Mouse (Mus musculus): Measurements from ENCODE around the gene L3mbtl1.

Gene L3mbtl1

DNA sequence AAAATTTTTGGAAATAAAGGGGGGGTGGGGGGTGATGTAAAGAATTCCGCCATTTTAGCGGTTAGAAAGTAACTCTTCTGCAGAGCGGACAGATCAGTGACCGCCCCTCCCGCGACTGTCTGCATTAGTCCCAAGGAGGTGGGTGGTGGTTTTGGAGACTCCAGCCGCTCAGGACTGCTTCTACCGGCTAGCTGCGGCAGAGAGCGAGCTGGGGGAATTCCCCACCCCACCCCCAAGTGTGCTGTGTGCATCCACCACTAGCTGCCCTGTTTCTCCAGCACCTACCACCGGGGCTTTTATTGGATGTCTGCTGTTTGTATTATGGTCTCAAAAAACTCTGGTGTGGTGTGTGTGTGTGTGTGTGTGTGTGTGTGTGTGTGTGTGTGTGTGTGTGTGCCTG lies 659 bp downstream of the L3mbtl1 start:
- DNase-seq (ENCODE audit: low read depth, low spot score), result no peak

DNA sequence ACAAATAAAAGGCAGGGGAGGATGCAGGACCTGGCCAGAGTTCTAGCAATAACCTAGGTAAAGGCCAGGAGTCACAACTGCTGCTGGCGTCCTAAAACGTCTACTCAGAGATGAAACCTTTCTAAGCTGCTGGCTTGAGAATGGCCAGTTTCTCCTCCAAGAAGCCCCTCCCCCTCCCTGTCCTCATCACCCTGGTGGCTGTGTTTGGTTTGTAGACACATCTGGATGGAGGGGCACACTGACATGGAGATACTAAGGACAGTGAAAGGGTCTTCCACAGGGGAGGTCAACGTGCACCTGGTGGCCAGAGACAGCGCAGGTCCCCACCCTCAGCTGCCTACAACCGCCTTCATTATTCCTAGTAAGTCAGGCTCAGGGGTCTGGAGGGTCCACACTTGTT lies 3.7 kb downstream of the L3mbtl1 start:
- DNase-seq (ENCODE audit: low read depth, low spot score), result no peak

DNA sequence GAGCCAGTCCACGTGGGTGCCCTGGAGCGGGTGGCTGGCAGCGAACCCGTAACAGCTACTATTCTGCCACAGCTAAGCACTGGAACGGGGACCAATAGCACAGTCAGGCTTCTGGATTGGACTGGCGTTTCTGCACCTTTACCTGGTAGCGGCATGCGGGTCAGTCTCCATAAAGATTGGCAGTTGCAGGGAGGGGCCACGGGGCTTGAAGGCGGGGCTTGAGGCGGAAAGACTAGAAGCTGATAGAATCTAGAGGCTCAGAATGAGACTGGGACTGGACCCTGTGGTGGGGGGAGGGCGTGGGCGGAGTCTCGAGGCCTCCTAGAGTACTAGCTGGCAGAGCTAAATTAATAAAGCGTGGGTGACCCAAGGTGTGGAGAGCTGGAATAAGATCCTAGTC lies 4.5 kb downstream of the L3mbtl1 start:
- DNase-seq (ENCODE audit: low read depth, low spot score), result no peak

DNA sequence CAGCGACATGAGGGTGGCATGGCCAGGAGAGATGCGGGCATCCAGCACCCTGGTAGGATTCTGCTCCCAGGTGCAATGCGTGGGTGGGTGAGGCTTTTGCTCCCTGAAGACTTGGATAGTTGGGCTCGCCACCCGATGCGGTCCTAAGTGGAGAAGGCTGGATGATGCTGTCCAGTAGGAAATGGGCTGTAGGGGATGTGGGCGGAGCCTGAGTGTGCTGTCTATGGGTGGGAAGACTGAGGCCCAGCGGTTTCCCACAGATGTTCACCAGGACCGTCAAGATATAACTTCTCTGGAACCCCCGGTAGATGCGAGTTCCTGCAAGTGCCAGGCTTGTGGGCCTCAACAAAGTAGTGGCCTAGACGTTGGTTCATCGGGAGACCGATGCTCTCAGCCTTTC lies 4.9 kb downstream of the L3mbtl1 start:
- DNase-seq (ENCODE audit: low read depth, low spot score), result no peak

GRCm38 (mm10) chr2:162950776-162951175 lies 7.5 kb downstream of the L3mbtl1 start:
- DNase-seq (ENCODE audit: low read depth, low spot score), result no peak

DNA sequence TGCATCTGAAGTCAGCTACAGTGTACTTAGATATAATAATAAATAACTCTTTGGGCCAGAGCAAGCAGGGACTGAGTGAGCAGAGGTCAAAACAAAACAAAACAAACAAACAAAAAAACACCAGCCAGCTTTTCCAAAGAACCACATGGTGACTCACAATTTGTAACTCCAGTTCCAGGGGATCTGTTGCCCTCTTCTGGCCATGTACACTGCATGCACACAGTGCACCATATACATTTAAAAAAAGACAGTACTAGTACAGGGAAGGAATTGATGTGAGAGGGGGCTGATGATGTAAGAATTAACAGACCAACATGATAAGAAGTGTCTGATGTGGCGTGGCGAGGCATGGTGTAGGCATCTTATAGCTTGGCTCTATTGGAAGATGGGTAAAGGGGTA lies 13.6 kb downstream of the L3mbtl1 start:
- DNase-seq (ENCODE audit: low read depth, low spot score), result no peak

DNA sequence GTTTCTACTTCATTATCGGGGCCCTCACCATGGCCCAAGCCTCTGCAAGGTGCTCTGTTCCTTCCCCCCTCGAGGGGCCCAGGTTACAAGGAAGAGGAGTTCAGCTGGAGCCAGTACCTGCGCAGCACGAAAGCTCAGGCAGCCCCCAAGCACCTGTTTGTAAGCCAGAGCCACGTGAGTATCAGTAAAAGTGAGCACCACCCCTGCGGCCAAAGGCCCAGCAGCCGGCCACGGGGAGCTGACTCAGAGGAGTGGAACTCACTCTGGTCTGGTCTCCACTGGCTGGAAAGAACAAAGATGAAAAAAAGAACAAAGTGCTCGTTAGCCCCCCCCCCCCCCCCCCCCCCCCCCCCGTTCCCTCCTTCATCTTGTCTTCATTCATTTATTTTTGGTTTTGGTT lies 18.0 kb downstream of the L3mbtl1 start:
- no peak for DNase-seq (ENCODE audit: low read depth, low spot score)

DNA sequence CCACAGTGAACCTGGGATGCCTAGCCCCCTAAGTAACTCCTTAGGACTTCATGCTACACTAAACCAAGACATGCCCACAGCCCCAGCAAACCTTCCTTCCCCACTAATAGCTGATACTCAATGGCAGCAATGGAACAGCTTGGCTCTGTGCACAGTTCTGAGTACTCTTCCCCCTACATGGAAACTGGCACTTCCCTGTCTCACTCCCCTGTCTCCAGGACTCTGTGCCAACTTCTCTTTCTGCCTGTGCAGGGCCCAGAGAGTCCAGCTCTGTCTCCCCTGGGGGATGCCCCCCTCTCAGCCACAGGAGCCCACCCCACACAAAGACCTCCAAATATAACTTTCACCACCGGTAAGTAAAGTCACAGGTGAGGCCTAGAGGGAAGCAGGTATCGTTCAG lies 23.5 kb downstream of the L3mbtl1 start:
- DNase-seq (ENCODE audit: low read depth, low spot score), result no peak

- no peak for DNase-seq (ENCODE audit: low read depth, low spot score)
Measured at GRCm38 (mm10) chr2:162968357-162968756, 25.1 kb downstream of the L3mbtl1 start.

- no peak for DNase-seq (ENCODE audit: low read depth, low spot score)
Measured at GRCm38 (mm10) chr2:162969101-162969500, 25.8 kb downstream of the L3mbtl1 start.

- DNase-seq (ENCODE audit: low read depth, low spot score), result no peak
Measured at GRCm38 (mm10) chr2:162970896-162971295, 27.6 kb downstream of the L3mbtl1 start.

- no peak for DNase-seq (ENCODE audit: low read depth, low spot score)
Measured at GRCm38 (mm10) chr2:162972752-162973151, 29.5 kb downstream of the L3mbtl1 start.

DNA sequence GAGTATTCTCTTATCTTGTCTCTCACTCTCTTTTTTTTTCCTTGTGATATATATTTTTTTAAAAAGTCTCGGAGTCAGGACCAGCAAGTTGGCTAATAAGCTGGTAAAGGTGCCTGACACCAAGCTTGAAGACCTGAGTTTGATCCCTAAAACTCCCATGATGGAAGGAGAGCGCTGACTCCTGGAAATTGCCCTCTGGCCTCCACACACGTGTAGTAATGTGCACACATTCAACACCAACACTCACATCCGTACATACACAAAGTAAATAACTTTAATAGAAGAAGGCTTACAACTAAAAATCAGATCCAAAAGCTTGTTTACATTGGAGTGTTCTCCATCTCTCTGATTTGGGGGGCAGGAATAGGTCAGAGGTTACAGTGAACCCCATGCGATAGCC lies 29.9 kb downstream of the L3mbtl1 start:
- DNase-seq (ENCODE audit: low read depth, low spot score), result no peak

- no peak for DNase-seq (ENCODE audit: low read depth, low spot score)
Measured at GRCm38 (mm10) chr2:162973637-162974036, 30.4 kb downstream of the L3mbtl1 start.

DNA sequence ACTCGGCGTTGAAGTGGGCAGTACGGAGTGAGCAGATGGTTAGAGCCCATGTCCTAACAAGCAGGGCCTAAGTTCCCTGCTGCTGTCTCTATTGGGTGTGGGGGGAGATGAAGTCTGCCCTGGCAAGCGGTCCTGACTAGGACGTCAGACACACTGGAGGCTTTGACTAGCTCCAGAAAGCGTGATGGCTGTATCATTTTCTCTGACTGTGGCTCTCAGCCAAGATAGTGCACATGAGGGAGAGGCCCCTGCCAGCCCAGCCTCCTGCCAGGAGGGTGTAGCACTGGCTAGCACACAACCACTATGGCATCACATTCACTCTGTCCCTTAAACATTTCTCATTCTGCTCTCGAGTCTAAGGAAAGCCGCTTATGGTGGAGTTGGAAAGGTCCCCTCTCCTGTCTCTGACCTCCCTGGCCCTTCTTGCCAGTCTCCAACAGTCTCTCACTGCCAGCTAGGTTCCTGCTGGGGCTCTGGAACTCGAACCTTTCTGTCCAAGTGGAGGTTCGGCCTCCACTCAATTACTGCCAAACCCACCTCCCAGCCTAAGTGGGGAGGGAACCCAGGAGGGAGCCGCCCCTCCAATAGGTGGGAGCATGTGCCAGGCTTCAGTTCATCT lies 32.0 kb downstream of the L3mbtl1 start:
- DNase-seq (ENCODE audit: low read depth, low spot score), result no peak

DNA sequence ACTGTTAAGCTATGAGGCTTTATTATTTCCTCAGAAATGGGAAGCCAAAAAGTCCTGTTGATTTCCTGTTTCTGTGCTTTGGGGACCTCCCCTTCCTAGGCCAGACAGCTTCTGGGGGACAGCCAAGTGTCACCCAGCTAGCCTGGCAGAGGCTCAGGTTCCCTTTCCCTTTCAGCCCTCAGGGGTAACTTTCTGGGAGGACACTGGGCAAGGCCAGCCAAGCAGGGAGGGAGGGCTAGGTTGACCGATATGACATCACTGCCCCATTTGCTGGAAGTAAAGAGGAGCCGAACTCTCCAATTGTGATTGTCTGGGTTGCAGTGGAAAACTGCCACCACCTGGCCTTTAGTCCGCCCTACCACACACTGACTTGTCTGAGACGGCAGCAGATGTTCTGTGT lies 32.7 kb downstream of the L3mbtl1 start:
- DNase-seq (ENCODE audit: low read depth, low spot score), result no peak

DNA sequence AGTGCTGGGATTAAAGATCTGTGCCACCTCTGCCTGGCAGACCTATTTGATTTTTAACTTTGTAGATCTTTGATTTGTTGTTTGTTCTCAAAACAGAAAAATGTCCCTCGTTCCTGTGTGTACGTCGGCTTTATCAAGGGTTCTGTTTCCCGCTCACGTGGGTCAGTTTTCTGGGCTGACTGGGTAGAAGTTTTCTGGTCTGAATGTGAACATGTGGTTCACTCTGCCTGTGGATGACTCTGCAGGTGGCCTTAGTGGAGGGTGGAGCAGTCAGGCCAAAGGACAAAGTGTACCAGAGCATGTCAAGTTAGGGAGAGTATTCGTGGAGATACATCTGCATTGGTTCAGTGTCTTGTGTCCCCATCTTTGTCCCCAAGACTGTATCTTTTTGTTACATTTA lies 41.1 kb downstream of the L3mbtl1 start:
- no peak for DNase-seq (ENCODE audit: low read depth, low spot score)

- peak; percentile 36 for DNase-seq (ENCODE audit: low read depth, low spot score)
Measured at GRCm38 (mm10) chr2:162985923-162986322, 42.7 kb downstream of the L3mbtl1 start.

- DNase-seq (ENCODE audit: low read depth, low spot score), result no peak
Measured at GRCm38 (mm10) chr2:162986764-162987163, 43.5 kb downstream of the L3mbtl1 start.

DNA sequence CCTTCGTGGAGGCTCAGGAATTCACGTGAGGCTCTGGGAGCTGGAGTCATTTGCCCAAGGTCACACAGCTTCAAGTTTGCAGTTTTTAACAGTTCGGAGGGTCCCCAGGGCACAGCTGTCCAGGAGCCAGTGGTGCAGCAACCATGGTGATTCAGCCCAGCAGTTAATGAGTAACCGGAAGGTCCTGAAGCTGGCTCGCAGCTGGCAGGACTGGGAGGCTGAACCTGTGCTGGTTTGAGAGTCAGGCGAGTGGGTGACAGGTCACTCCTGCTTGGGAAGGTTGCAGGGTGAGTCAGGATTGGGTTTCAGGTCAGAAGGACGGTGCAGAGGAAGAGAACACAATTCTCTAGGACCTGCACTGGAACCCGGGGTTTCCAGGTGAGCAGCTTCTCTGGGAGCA lies 43.9 kb downstream of the L3mbtl1 start, which contains the start of gene Sgk2:
Sgk2 (plus strand) TSS at position 113 of the 400 bp plus-strand sequence.
- DNase-seq (ENCODE audit: low read depth, low spot score), result no peak

GRCm38 (mm10) chr2:162988235-162988634 lies 45.0 kb downstream of the L3mbtl1 start:
- DNase-seq (ENCODE audit: low read depth, low spot score), result no peak

- no peak for DNase-seq (ENCODE audit: low read depth, low spot score)
Measured at GRCm38 (mm10) chr2:162991394-162992083, 48.3 kb downstream of the L3mbtl1 start.

DNA sequence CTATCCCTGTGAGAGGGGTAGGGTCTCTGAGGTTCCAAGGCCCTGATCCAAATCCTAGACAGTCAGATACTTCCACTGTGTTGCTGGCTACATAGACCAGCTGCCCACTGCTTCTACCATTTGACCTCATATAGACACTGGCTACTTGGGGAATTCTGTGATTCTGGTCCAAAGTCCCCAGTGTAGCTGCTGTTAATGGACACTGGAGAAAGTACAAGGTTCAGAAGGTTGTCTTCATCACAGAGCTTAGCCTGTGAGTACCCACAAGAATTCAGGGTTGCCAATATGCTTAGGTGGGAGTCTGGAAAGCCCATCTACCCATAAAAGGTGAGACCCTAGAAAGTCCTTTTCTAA lies 48.8 kb downstream of the L3mbtl1 start:
- DNase-seq (ENCODE audit: low read depth, low spot score), result no peak
